Mouse (Mus musculus): ENCODE measurements around the gene Celf2.

DNA sequence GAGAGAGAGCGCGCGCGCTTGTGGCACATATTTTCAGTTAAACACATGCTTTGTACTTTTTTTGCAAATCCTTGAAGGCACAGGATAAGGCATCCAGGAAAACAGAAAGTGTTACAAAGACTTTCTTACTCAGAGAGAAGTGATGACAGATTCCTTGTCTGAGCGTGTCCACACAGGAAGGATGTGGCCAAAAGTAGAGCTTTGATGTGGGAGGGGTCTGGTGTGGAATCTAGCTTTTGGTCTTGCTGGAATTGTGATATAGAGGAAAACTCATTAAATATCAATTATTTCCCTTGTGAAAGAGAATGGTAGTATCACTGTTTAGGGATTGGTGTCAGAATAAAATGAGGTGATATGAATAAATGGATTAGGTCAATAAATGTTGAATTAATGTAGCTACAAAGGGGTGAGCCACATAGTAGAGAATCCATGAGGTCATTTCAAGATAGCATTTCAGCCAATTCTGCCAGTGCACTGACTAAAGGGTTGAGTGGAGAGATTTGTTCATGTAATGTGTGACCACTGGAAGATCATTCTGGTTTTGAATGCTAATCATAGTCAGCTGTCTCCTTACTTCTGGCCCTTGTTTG, 25.3 kb upstream of the Celf2 start:
- no peak for TF ChIP-seq ZC3H11A (IDR thresholded peaks at IDR 0.05; ENCODE audit: borderline replicate concordance, low read depth, low read length)
- TF ChIP-seq ZNF384 (IDR thresholded peaks at IDR 0.05; ENCODE audit: low read depth, low read length) = no peak
- TF ChIP-seq HCFC1 (IDR thresholded peaks at IDR 0.05; ENCODE audit: borderline replicate concordance, insufficient read depth, low read length) = no peak

All from ES-E14 (cell line).